Mouse (Mus musculus): Measurements from ENCODE around the gene Atg5. TPM values are rescaled to one million over a fixed set of nuclear protein-coding genes. Genes with fewer than 3 reads are reported as not detected.

Gene Atg5
- polyA plus RNA-seq, 1 experiment from 2014 or later: 37.5 TPM

GRCm38 (mm10) chr10:44316280-44317270, 48.4 kb downstream of the Atg5 start:
- WGBS: 47% methylated on average over 14 of the region's 14 CpGs
- Histone ChIP-seq H3K27me3 (ENCODE audit: control insufficient read depth, insufficient read depth, low read length) (no peaks in the 10 kb centered on the region), H3K27ac (replicated peaks) (no peak overlapping the region), H3K9ac (ENCODE audit: low read length) (no peak overlapping the region), H3K4me3 (ENCODE audit: low read depth, low read length) (no peak overlapping the region), H3K36me3 (ENCODE audit: control insufficient read depth, insufficient read depth, low read length) (no peaks in the 10 kb centered on the region; the same call in 1 of the 2 replicates), H3K4me2 (replicated peaks; ENCODE audit: low read depth) (no peak overlapping the region), H3K4me1 (replicated peaks; ENCODE audit: control insufficient read depth, insufficient read depth) (no peaks in the 10 kb centered on the region), H3K9me3 (ENCODE audit: control insufficient read depth, low read length) (no peaks in the 10 kb centered on the region)
- DNase-seq (ENCODE audit: low spot score) (no peak), ATAC-seq (ENCODE audit: low FRiP score, low TSS enrichment) (peak; percentile 85)
- no peak for TF ChIP-seq CTCF (IDR thresholded peaks at IDR 0.05; ENCODE audit: low read depth)
- no peak for TF ChIP-seq EP300 (optimal IDR thresholded peaks at IDR 0.05)

GRCm38 (mm10) chr10:44322166-44322565, 54.0 kb downstream of the Atg5 start:
- Histone ChIP-seq H3K9me3 (ENCODE audit: control insufficient read depth, low read length) (no peaks in the 10 kb centered on the region), H3K27me3 (ENCODE audit: control insufficient read depth, insufficient read depth, low read length) (no peaks in the 10 kb centered on the region), H3K4me2 (replicated peaks; ENCODE audit: low read depth) (no peak overlapping the region), H3K36me3 (ENCODE audit: control insufficient read depth, insufficient read depth, low read length) (no peaks in the 10 kb centered on the region; the same call in 1 of the 2 replicates), H3K9ac (ENCODE audit: low read length) (no peak overlapping the region), H3K4me1 (replicated peaks; ENCODE audit: control insufficient read depth, insufficient read depth) (no peaks in the 10 kb centered on the region), H3K27ac (replicated peaks) (no peak overlapping the region), H3K4me3 (ENCODE audit: low read depth, low read length) (no peak overlapping the region)
- TF ChIP-seq EP300 (optimal IDR thresholded peaks at IDR 0.05): no peak
- TF ChIP-seq CTCF (IDR thresholded peaks at IDR 0.05; ENCODE audit: low read depth): no peak
- DNase-seq (ENCODE audit: low spot score) (no peak), ATAC-seq (ENCODE audit: low FRiP score, low TSS enrichment) (no peak)
- 60% methylated on average over 1 of the region's 1 CpGs for WGBS

- ATAC-seq (ENCODE audit: low FRiP score, low TSS enrichment): no peak
Measured at GRCm38 (mm10) chr10:44323070-44323775, 55.1 kb downstream of the Atg5 start.

GRCm38 (mm10) chr10:44323836-44324235, 55.7 kb downstream of the Atg5 start:
- ATAC-seq (ENCODE audit: low FRiP score, low TSS enrichment) (no peak), DNase-seq (ENCODE audit: low spot score) (no peak)
- H3K27me3 ChIP-seq (ENCODE audit: control insufficient read depth, insufficient read depth, low read length): no peaks in the 10 kb centered on the region
- 92% methylated on average over 8 of the region's 8 CpGs for WGBS
- H3K9ac ChIP-seq (ENCODE audit: low read length): no peak overlapping the region
- no peaks in the 10 kb centered on the region for H3K36me3 ChIP-seq (ENCODE audit: control insufficient read depth, insufficient read depth, low read length)
- no peaks in the 10 kb centered on the region for H3K9me3 ChIP-seq (ENCODE audit: control insufficient read depth, low read length)
- H3K4me1 ChIP-seq (replicated peaks; ENCODE audit: control insufficient read depth, insufficient read depth): no peaks in the 10 kb centered on the region
- H3K4me3 ChIP-seq (ENCODE audit: low read depth, low read length): no peak overlapping the region
- no peak overlapping the region for H3K27ac ChIP-seq (replicated peaks)
- no peak for TF ChIP-seq CTCF (IDR thresholded peaks at IDR 0.05; ENCODE audit: low read depth)
- no peak for TF ChIP-seq EP300 (optimal IDR thresholded peaks at IDR 0.05)
- no peak overlapping the region for H3K4me2 ChIP-seq (replicated peaks; ENCODE audit: low read depth)

More at GRCm38 (mm10) chr10:44323070-44323775, 55.1 kb downstream of the Atg5 start:
- Histone ChIP-seq H3K27ac (replicated peaks) (no peak overlapping the region), H3K4me2 (replicated peaks; ENCODE audit: low read depth) (no peak overlapping the region), H3K27me3 (ENCODE audit: control insufficient read depth, insufficient read depth, low read length) (no peaks in the 10 kb centered on the region), H3K4me1 (replicated peaks; ENCODE audit: control insufficient read depth, insufficient read depth) (no peaks in the 10 kb centered on the region), H3K36me3 (ENCODE audit: control insufficient read depth, insufficient read depth, low read length) (no peaks in the 10 kb centered on the region), H3K9me3 (ENCODE audit: control insufficient read depth, low read length) (no peaks in the 10 kb centered on the region), H3K9ac (ENCODE audit: low read length) (no peak overlapping the region), H3K4me3 (ENCODE audit: low read depth, low read length) (no peak overlapping the region)
- DNase-seq (ENCODE audit: low spot score): no peak
- TF ChIP-seq EP300 (optimal IDR thresholded peaks at IDR 0.05): no peak
- TF ChIP-seq CTCF (IDR thresholded peaks at IDR 0.05; ENCODE audit: low read depth): no peak
- WGBS: 76% methylated on average over 9 of the region's 9 CpGs

- WGBS: 73% methylated on average over 13 of the region's 13 CpGs
- DNase-seq (ENCODE audit: low spot score): no peak
- Histone ChIP-seq H3K36me3 (ENCODE audit: control insufficient read depth, insufficient read depth, low read length) (no peaks in the 10 kb centered on the region), H3K9ac (ENCODE audit: low read length) (no peak overlapping the region), H3K9me3 (ENCODE audit: control insufficient read depth, low read length) (no peaks in the 10 kb centered on the region), H3K27ac (replicated peaks) (no peak overlapping the region), H3K4me1 (replicated peaks; ENCODE audit: control insufficient read depth, insufficient read depth) (no peaks in the 10 kb centered on the region), H3K4me3 (ENCODE audit: low read depth, low read length) (no peak overlapping the region), H3K27me3 (ENCODE audit: control insufficient read depth, insufficient read depth, low read length) (no peaks in the 10 kb centered on the region), H3K4me2 (replicated peaks; ENCODE audit: low read depth) (no peak overlapping the region)
- TF ChIP-seq EP300 (optimal IDR thresholded peaks at IDR 0.05) (no peak), CTCF (IDR thresholded peaks at IDR 0.05; ENCODE audit: low read depth) (no peak)
- ATAC-seq (ENCODE audit: low FRiP score, low TSS enrichment): no peak
Measured at GRCm38 (mm10) chr10:44325551-44326500, 57.7 kb downstream of the Atg5 start.
